Mouse (Mus musculus): ENCODE measurements around the gene Dscaml1.

- TF ChIP-seq CTCF (IDR thresholded peaks at IDR 0.05; ENCODE audit: extremely low read depth, insufficient read depth, insufficient read length, insufficient replicate concordance) = no peak
- no peak for TF ChIP-seq POLR2A (IDR thresholded peaks at IDR 0.05; ENCODE audit: low read depth, low read length)
Observed at GRCm38 (mm10) chr9:45501295-45501927, 75.0 kb downstream of the Dscaml1 start.
